Mouse (Mus musculus) testis, postnatal 14 days (tissue): ENCODE data around the gene Prr5.

Experiments used
- DNase-seq: peaks from one replicate; pipeline ENCODE4 v3.0.0; 2021; ENCODE audit warnings: low spot score

The Prr5 gene

GRCm38 (mm10) chr15:84668938-84669747 is at the start of gene Prr5:
Prr5 (plus strand) TSS chr15:84669620.
- DNase-seq = no peak

- no peak for DNase-seq
These were observed 49.4 kb upstream of the Prr5 start for GRCm38 (mm10) chr15:84620028-84620427.

- no peak for DNase-seq
These were observed 47.5 kb upstream of the Prr5 start for GRCm38 (mm10) chr15:84621722-84622428.

GRCm38 (mm10) chr15:84624870-84625269 is 44.5 kb upstream of the Prr5 start:
- peak; percentile 40 for DNase-seq

- no peak for DNase-seq
These were observed 43.6 kb upstream of the Prr5 start for GRCm38 (mm10) chr15:84625712-84626414.

- DNase-seq = no peak
These were observed 42.1 kb upstream of the Prr5 start for GRCm38 (mm10) chr15:84627308-84627707.

- no peak for DNase-seq
These were observed 39.7 kb upstream of the Prr5 start for GRCm38 (mm10) chr15:84629680-84630079.

GRCm38 (mm10) chr15:84631560-84631959 is 37.9 kb upstream of the Prr5 start:
- peak; percentile 64 for DNase-seq

GRCm38 (mm10) chr15:84634361-84634760 is 35.1 kb upstream of the Prr5 start:
- DNase-seq = no peak

GRCm38 (mm10) chr15:84638405-84638804 is 31.0 kb upstream of the Prr5 start:
- DNase-seq = no peak

- no peak for DNase-seq
These were observed 30.4 kb upstream of the Prr5 start for GRCm38 (mm10) chr15:84639072-84639450.

GRCm38 (mm10) chr15:84639451-84640136 is 29.8 kb upstream of the Prr5 start:
- DNase-seq = peak; percentile 78

GRCm38 (mm10) chr15:84640722-84641121 is 28.7 kb upstream of the Prr5 start:
- DNase-seq = no peak

GRCm38 (mm10) chr15:84641127-84641526 is 28.3 kb upstream of the Prr5 start:
- no peak for DNase-seq

GRCm38 (mm10) chr15:84641948-84642347 is 27.5 kb upstream of the Prr5 start:
- no peak for DNase-seq

- DNase-seq = no peak
These were observed 26.2 kb upstream of the Prr5 start for GRCm38 (mm10) chr15:84643178-84643577.

- no peak for DNase-seq
These were observed 17.9 kb upstream of the Prr5 start for GRCm38 (mm10) chr15:84651481-84651880.

- DNase-seq = no peak
These were observed 16.3 kb upstream of the Prr5 start for GRCm38 (mm10) chr15:84653151-84653550.

- DNase-seq = peak; percentile 68
These were observed 15.1 kb upstream of the Prr5 start for GRCm38 (mm10) chr15:84653979-84654966.

- no peak for DNase-seq
These were observed 14.4 kb upstream of the Prr5 start for GRCm38 (mm10) chr15:84654975-84655374.

- DNase-seq = no peak
These were observed 12.7 kb upstream of the Prr5 start for GRCm38 (mm10) chr15:84656689-84657088.
